Mouse (Mus musculus) urinary bladder, postnatal 0 days (tissue): ENCODE data around the gene Zfp180. TPM values are rescaled to one million over a fixed set of nuclear protein-coding genes. Genes with fewer than 3 reads are reported as not detected.

Experiments used
- polyA plus RNA-seq: library from polyadenylated mRNA; unstranded; fragments of >200 nt; fragmentation: Nextera tagmentation; extraction: Ambion mirVana; gene quantifications from 2 replicates; pipeline ENCODE4 v1.2.1, GENCODE M21; 2015

The Zfp180 gene
- 6.7 and 6.8 TPM in 2 replicates for polyA plus RNA-seq

GRCm38 (mm10) chr7:24081634-24082431, at the start of gene Zfp180:
Gene Zfp180, plus strand, starts transcription at chr7:24081924.

GRCm38 (mm10) chr7:24052660-24053304, 28.9 kb upstream of the Zfp180 start, which contains the start of gene Vmn1r183:
Gene Vmn1r183, plus strand, starts transcription at chr7:24053254.

GRCm38 (mm10) chr7:24112156-24112856, 30.6 kb downstream of the Zfp180 start, which contains the start of gene Zfp112:
Gene Zfp112, plus strand, starts transcription at chr7:24112314.

GRCm38 (mm10) chr7:24133996-24134828, 52.5 kb downstream of the Zfp180 start, which contains the start of gene Zfp235:
Gene Zfp235, plus strand, starts transcription at chr7:24134169.

Other genes starting within 250 kb of the Zfp180 start
- gene Vmn1r176, start 244.6 kb upstream of the Zfp180 start, polyA plus RNA-seq, result not detected in 2 replicates
- not detected in 2 replicates for gene Vmn1r177, start 215.5 kb upstream of the Zfp180 start, polyA plus RNA-seq
- gene Vmn1r178, start 189.9 kb upstream of the Zfp180 start, polyA plus RNA-seq, result not detected in 2 replicates
- not detected in 2 replicates for gene Vmn1r179, start 154.9 kb upstream of the Zfp180 start, polyA plus RNA-seq
- gene Vmn1r180, start 131.3 kb upstream of the Zfp180 start, polyA plus RNA-seq, result not detected in 2 replicates
- gene Vmn1r181, start 107.3 kb upstream of the Zfp180 start, polyA plus RNA-seq, result not detected in 2 replicates
- not detected in 2 replicates for gene V1rd19, start 80.2 kb upstream of the Zfp180 start, polyA plus RNA-seq
- not detected in 2 replicates for gene Vmn1r183, start 28.7 kb upstream of the Zfp180 start, polyA plus RNA-seq
- gene Zfp112, start 30.4 kb downstream of the Zfp180 start, polyA plus RNA-seq, result 2.5 and 3.2 TPM in 2 replicates
- 6.7 TPM in 2 replicates for gene Zfp235, start 52.2 kb downstream of the Zfp180 start, polyA plus RNA-seq
- 1.3 TPM in 2 replicates for gene Zfp114, start 93.1 kb downstream of the Zfp180 start, polyA plus RNA-seq
- gene Zfp111, start 129.5 kb downstream of the Zfp180 start, polyA plus RNA-seq, result 3.4 and 5.8 TPM in 2 replicates
- 1.4 and 1.6 TPM in 2 replicates for gene Zfp109, start 155.6 kb downstream of the Zfp180 start, polyA plus RNA-seq
- gene Zfp108, start 172.9 kb downstream of the Zfp180 start, polyA plus RNA-seq, result 1.3 and 1.9 TPM in 2 replicates
- gene Zfp93, start 188.5 kb downstream of the Zfp180 start, polyA plus RNA-seq, result 4.3 and 4.6 TPM in 2 replicates
- 9.9 and 10.5 TPM in 2 replicates for gene Zfp61, start 219.3 kb downstream of the Zfp180 start, polyA plus RNA-seq
- gene Zfp94, start 234.7 kb downstream of the Zfp180 start, polyA plus RNA-seq, result 4.0 and 4.7 TPM in 2 replicates